Mouse (Mus musculus) A20 (cell line): ENCODE data around the gene Nrxn1.
"Not testable (repeated sequence)": the region's sequence is repeated elsewhere in the genome, so short reads cannot be mapped to it uniquely, and the experiment has no call there.

Experiments
- DNase-seq: peaks from one replicate; pipeline ENCODE4 v3.0.0-alpha.2; 2011; ENCODE audit warnings: low read depth, low spot score

Nrxn1 gene

GRCm38 (mm10) chr17:90271165-90271564 lies 821.7 kb downstream of the Nrxn1 start:
- no peak for DNase-seq

DNA sequence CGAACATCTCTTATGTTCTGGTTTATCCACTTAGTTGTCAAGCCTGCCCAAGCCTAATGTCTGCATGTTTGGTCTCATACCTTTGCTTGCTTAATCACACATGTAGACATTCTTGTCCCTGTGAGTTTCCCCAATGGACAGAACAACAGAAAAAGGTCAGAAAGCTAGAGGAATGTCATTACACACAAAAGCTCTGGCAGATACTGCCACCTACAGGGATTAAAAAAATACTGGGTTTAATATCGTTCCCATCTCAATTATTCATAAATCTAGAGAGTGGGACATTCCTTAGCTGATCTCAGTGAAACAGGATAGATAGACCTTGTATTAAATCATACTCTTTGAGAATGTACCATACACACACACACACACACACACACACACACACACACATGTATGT lies 823.7 kb downstream of the Nrxn1 start:
- DNase-seq: no peak

GRCm38 (mm10) chr17:90253451-90254131 lies 839.3 kb downstream of the Nrxn1 start:
- DNase-seq: no peak

DNA sequence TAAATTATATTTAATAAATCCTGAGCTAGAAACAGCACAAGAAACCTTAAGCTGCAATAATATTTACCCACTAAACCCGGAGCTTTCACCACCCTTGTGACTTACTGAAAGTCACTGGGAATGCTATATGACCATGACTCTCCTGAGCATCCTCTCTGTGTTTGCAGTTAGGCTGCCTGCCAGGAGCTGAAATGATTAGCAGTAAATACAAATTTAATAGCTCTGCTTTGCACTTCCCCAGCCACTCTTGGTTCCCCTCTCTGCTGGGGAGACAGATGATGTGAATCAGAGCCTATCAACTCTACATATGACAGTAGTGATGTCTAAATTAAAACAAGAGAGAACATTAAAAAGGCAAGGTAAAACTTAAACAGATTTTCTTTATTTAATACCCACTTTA lies 840.7 kb downstream of the Nrxn1 start:
- no peak for DNase-seq

DNA sequence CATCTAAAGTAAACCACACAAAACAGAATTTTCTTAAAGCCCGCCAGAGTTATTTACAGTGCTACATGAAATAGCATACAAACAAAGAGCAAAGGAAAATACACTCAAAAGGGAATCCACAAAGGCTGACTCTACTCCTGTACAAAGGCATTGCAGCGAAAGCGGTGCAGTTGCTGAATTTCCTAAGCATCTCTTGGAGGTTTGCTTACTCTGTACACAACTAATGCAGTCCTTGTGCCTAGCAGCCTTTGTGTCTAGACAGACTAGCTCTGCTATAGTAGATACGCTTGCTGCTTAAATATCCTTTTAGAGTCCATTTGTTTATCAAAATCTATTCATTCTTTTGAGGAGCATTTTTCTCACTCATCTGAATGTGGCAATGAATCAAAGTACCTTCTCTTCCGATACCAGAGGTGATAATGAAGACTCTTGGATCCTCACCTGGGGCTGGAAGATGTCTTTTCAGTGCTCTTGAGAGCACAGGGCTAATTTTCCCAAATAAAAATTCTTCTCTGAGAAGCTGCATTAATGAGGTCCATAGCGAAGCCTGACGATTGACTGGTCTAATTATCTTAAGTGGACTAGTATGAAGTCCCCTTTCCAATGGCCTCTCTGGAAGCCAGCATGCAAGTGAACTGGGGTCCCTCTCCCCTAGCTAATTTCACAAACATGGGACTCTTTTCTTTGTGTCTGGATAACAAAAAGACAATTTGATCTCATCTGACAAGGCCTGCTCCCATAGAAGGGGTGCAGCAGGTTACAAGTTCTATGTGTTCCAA lies 845.6 kb downstream of the Nrxn1 start:
- no peak for DNase-seq

- no peak for DNase-seq
Measured at GRCm38 (mm10) chr17:90244339-90244738, 848.5 kb downstream of the Nrxn1 start.

DNA sequence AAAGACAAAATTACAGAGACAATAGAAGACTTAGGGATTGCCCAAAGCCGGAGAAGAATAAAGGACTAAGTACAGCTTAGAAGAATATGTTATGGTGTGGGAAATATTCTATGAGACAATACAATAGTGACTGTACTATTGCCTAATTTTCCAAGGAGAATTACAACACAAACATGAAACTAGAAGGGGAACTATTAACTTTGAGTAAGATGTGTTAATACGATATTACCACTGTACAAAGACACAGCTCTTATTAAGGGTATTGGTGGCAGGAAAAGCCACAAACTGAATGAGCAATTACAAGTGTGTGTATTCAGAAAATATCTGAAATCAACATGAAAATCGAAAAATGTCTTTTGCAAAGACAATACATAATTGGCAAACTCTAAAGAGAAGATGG lies 853.9 kb downstream of the Nrxn1 start:
- no peak for DNase-seq

- DNase-seq: no peak
Measured at GRCm38 (mm10) chr17:90238517-90238916, 854.4 kb downstream of the Nrxn1 start.

- not testable (repeated sequence) for DNase-seq
Measured at GRCm38 (mm10) chr17:90235674-90236073, 857.2 kb downstream of the Nrxn1 start.

DNA sequence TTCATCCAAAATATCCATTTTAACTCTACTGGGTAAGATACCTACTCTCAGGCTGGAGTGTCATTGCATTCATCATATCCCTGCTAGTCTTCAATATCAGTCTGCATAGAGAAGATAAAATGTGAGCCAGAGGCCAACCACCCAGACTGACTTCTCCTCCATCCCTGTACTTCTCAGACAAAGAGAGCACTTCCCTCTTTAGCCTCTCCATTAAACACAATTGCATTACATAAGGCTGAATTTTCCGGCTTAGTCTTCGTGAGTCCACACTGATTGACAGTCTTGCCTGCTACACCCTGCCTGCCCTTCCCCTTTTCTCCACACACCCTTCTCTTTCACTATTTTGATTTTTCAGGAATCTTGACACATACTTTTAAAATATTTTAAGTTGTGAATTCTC lies 858.1 kb downstream of the Nrxn1 start:
- DNase-seq: no peak

DNA sequence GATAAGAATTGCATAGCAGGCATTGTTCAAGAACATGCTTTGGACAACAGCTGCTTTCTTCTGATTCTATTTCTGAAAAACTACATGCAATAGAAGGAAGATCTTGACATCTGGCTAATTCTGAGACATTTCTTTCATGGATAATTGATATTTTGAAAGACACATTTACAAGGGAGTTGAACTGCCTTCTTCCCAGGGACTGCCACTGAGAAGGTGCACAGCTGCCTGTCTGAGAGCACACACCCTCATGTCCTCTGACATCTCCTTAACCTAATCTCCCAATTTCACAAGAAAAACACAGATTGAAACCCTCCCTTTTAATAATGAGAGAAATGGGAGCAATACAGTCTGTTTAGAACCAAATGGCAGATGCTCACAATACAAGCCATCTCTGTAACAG lies 884.3 kb downstream of the Nrxn1 start:
- DNase-seq: no peak

DNA sequence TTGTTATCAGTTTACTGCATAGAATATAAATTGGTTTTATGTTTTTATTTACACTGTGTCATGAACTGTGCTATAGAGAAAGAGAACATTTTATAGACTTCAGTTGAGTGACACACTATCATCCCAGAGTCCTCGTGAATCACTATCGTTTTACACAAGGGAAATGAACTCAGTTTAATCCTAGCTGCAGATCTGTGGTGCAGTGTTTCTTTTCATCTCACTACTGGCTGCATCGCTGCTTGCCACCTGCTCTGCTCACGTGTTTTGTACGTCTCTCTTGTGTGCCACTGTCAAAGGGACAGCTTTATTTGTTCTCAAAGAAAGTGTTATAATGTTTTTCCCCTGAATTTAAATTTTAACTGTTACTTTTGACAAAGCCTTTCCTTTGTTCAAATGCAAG lies 885.3 kb downstream of the Nrxn1 start:
- no peak for DNase-seq

DNA sequence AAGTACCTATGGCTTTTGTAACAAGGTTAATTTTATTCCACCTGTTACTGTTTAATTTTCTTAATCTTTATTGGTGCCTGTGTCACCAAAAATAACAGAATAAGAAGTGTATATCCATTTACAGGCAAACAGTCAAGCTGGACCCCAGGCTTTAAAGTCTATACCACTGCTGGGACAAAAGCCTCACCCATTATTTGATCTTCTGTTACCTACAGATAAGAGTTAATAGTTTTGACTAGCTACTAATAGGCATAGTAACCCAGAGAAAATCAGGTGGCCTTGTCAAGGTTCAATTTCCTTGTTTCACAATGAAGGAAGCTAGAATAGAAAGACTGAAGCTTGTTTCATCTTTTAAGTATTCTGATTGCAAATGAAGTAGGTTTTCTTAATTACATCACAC lies 888.9 kb downstream of the Nrxn1 start:
- no peak for DNase-seq

DNA sequence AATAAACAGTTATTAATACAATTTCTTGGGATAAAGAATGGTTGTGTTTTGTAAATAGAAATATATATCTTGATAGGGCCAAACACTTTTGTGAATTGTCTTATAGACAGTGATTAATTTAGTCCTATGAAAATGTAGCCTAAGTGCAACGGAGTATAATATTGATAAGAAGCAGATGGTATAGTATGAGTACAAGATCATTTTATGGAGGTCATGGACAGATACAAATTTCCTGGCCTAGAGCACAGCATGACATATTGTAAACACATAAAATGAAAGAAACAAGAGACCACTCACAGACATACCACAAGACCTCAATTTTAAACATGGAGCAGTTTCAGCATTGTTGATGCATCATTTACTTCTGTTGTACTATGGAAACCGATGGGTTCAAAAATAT lies 890.1 kb downstream of the Nrxn1 start:
- DNase-seq: no peak

- no peak for DNase-seq
Measured at GRCm38 (mm10) chr17:90196772-90197171, 896.1 kb downstream of the Nrxn1 start.

DNA sequence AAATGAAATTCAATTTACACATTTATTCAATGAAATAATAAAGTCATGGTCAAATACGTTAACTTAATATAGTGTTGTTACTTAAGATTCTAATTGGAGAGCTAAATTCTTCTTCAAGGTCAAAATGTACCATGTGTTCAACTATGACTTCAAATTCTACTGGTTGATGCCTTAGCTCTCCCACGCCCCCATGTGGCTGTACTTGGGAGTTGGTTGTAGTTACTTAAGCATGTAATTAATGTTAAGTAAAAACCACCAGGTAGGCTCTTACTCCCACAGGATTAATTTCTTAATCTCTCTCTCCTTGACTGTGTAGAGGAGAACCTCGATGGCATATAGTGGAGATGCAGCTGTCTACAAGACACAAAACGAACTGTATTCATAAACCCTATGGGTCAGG lies 951.3 kb downstream of the Nrxn1 start:
- no peak for DNase-seq

GRCm38 (mm10) chr17:90130836-90131235 lies 962.0 kb downstream of the Nrxn1 start:
- DNase-seq: no peak

DNA sequence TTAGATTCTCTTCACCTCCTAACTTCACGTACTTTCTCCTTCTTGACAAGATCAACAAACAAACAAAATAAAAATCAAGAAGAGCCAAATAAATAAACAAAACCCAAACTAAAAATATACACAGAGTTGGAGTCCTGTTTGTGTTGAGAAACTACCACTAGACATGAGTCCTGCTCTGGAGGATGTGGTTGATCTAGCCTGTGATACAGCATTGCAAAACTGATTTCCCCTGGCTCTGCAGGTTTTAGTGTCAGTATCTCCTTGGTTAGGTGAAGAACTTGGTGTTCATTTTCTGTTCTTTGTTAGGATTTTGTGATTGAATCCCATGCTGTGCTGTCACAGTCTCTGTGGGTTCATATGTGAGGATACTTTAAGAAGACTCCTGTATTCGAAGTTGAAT lies 963.7 kb downstream of the Nrxn1 start:
- no peak for DNase-seq

DNA sequence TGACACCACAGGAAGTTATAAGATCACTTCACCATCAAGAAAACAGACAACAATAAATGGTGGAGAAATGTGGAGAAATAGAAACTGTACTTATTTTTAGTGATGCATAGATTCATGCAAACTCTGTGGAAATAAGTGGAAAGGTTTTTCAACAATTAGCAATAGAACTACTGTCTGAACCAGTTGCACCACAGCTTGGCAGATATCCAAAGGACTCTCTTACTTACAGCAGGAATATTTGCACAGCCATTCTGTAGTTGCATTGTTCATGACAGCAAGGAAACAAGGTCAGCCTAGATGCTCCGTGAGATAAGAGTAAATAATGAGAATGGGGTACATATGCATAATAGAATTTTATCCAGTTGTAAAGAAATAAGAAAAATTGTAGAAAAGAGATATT lies 965.3 kb downstream of the Nrxn1 start:
- DNase-seq: no peak

DNA sequence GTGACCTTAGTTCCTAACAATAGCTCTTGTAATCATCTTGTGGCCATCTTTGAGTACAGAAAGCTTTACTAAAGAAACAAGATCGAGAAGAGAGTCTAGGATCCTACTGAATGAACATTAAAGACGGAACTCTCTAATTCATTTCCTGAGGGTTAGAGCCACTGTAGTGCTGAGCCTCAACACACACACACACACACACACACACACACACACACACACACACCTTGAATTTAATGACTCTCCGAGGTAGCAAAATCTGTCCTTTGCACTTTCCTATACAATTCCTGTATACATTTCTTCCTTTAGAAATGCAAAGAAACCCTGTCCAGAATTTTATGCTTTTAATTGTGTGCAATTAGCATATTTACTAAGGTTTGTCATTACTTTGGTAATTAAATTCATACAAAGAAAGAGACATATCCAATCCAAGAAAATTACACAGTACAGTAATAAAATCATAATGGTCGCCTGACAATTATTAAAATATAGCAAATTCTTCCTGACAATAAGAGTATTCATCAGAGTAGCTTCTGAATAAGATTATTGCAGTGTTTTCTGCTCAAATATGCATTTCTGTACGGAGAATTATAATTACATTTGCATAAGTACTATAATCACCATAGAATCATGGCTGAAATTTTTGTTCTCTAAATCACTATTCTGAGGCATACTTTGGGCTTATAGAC lies 969.9 kb downstream of the Nrxn1 start:
- no peak for DNase-seq

- DNase-seq: no peak
Measured at GRCm38 (mm10) chr17:90116241-90116640, 976.6 kb downstream of the Nrxn1 start.

DNA sequence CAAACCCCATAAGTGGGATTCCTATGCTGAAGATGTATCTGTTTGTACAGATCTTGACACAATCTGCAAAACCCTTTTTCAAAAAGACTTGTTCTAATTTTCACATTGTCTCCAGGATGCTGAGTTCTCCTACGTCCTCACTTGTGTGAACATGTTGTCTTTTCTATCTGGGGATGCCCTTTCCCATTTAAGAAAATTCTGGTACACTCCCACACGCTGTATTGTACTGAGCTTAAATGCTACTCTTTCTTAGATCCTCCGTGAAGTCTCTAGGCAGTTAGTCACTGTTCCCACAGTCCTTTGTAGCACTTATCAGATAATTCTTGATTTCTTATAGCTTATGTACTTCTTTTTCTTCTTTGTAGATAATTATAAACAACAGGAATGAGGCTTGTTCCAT lies 997.9 kb downstream of the Nrxn1 start:
- DNase-seq: no peak

DNA sequence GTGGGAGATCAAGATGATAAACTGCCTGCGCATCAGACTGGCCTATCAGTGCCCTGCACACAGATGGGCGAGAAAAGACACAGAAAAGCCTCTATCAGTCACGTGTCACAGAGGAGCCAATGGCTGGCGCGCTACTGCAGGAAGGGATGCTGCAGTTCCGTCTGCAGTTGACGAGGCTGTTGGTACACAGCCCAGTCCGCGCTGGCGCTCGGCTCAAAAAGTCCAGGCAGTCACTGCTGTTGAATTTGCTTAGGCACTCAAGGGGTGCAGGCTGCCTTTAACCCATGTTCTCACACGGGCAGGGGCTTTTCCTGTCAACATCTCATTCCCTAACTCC lies 1004.6 kb downstream of the Nrxn1 start:
- DNase-seq: no peak
